Mouse (Mus musculus): ENCODE measurements at regions not wholly inside any gene's neighbourhood (a gene's known extent, or its start where the extent isn't known, plus 50 kb on each side); places are given as distances from the start of the nearest gene placed in this dataset.

- no peak for DNase-seq
Measured at GRCm38 (mm10) chr16:93458011-93458585, 145.8 kb downstream of the Setd4 start.

DNA sequence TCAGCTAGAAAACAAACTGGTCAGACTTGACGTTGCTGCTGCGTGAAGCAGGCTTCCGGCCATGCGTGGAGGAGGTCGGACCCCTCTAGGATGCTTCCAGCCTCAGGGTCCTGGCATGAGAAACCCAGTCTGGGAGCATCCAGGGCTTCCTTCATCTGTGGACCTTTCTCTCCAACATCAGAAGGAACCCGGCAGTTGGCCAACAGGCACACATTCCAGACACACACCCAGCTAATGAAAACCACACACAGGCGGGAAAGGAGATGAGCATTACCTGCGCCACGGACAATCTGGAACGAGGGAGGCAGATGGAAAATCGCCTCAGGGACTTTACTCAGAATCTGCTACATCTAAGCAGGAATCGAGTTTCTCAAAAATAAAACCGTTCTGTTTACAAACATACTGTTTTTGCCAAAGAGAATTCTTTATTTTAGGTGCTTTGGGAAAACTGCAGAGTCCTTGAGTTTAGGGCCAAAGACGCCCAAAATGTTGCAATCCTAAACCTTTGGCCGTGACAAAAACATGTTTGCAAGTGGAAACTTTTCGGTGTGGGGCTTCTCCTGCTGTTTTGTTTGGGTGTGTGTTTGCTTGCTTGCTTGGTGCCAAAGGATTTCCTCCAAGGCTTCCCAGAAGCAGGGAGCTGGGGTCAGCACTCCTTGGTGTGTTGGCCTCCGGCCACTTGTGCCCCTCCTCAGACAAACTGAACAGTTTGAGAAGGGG lies 147.0 kb downstream of the Setd4 start:
- no peak for DNase-seq

DNA sequence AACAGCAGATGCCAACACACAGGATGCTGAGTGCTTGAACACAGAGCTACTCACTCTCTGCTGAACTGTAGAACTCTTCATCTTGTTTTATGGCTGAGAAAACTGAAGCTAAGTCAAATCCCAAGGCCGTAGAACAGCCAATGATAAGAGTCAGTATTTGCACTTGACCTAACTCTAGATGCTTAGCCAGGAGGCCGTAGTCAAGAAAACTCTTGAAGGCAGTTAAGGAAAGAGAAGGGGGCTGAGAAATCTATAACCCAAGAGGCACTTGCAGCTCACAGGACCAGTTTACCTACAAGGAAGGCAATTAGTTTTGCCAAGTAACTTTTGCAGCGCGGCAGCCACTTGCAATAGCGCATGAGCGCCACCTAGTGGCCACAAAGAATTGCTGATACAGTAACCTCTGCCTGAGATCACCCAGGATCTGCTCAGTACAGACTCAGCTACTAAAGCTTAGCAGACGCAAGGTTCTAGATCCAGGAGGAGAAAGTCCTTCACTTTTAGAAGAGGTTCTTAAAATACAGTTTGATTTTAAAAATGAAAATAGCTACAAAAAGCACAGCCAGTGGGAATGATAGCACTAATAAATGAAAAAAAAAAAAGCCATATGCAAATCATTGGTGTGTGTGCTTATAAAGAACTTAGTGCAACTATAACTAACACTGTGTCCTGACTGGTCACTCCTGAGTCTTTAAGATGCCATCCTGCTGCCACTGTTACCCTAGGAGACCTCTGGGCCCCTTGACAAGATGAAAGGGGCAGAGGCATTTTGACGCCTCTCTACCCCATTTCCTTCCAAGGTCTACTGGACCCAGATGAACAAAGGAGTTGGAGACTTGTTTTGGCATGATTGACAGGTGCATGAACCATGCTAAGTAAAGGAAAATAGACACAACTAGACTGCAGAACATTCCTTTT lies 149.5 kb downstream of the Setd4 start:
- DNase-seq = peak; percentile 91

DNA sequence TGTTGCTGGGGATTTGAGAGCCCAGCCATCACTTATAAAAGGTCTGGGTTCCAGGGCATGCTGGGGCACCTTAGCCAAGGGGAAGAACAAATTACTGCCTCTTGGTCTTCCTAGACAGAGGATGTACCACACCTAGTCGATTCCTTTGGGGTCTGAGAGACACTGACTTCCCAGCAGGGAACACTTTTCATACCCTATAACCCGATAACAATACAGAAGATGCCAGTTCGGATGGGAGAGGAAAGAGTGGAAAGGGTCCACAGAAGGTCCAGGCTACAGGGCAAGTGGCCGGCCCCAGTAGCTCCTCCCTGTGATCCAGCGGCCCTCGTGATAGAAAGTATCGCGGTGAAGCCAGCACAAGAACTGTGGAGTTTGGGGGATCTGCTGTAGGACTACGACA lies 150.8 kb downstream of the Setd4 start:
- DNase-seq = no peak

GRCm38 (mm10) chr16:93450896-93451295 lies 153.0 kb downstream of the Setd4 start:
- DNase-seq = no peak

GRCm38 (mm10) chr16:93449925-93450324 lies 153.9 kb downstream of the Setd4 start:
- DNase-seq = no peak

DNA sequence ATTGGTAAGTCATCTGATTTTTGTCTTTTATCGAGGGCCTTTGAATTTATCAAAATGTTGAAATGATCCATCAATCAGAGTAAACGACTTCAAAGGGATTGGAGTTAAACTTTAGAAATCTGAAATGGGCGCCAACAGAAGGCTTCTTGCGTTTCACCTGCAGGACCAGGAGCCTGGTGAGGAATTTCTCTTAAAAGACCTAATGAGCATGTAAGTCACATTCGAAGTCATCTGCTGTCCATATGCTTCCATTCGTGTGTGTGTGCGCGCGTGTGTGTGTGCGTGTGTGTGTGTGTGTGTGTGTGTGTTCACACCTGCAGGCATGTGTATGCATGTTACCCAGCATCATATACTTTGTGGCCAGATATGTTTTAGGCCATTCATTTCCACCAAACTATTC lies 155.7 kb downstream of the Setd4 start:
- no peak for DNase-seq

GRCm38 (mm10) chr16:93446970-93447369 lies 156.9 kb downstream of the Setd4 start:
- no peak for DNase-seq

- no peak for DNase-seq
Measured at GRCm38 (mm10) chr16:93446206-93446605, 157.7 kb downstream of the Setd4 start.

- peak; percentile 28 for DNase-seq
Measured at GRCm38 (mm10) chr16:93442837-93443236, 161.0 kb downstream of the Setd4 start.

- no peak for DNase-seq
Measured at GRCm38 (mm10) chr16:93437608-93438425, 166.0 kb downstream of the Setd4 start.

DNA sequence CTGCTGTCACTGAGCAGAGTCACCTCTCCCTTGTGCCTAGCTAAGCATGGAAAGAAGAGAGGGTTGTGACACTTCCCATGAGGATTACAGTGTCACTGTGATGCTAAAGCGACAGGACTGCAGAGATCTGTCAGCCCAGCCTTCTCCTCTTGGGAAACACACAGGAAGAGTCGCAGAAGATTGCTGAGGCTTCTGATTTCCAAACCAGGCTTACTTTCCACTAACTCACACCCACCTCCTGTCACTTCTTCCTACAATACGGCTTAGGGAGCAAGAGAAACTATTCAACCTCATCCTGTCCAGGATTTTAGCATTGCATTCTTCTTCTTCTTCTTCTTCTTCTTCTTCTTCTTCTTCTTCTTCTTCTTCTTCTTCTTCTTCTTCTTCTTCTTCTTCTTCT lies 167.1 kb downstream of the Setd4 start:
- DNase-seq = no peak

DNA sequence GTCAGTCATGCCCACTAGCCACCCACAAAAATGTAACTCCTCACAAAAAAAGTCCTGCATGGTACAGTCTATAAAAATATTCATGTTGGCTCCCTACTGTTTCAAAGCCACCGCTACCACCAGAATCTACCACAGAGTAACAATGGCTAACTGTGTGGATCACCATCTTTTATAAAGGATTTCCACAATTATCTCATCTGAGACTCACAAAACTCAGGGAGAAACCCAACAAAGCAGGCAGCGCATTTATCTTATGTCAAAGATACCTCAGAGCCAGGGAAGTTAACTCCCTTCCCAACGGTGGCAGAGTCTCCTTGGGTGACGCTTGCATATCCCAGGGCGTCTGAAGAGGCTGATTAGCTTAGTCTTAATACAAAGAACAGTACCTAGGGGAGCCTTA lies 172.5 kb downstream of the Setd4 start:
- DNase-seq = no peak

GRCm38 (mm10) chr16:93429324-93429781 lies 174.5 kb downstream of the Setd4 start:
- DNase-seq = peak; percentile 40

DNA sequence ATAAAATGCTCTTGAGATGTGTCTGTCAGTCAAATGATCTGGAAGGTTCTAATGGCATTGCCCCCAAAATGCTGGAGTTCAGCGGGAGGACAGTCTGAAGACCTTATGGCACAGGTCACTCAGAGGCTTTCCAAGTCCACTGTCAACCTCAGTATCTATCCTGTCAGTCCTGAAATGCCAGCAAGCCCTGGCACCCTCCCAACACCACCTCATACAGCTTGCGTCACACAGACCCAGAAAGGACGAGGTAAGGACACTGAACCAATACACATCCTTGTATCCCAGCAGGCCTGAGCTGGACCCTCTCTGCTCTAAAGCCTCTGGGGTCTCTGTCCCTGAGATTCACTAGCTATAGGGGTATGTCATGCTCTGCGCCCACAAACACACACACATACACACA lies 176.6 kb downstream of the Setd4 start:
- DNase-seq = no peak

- no peak for DNase-seq
Measured at GRCm38 (mm10) chr16:93425731-93426130, 178.1 kb downstream of the Setd4 start.

- DNase-seq = no peak
Measured at GRCm38 (mm10) chr16:93423174-93423573, 180.7 kb downstream of the Setd4 start.

DNA sequence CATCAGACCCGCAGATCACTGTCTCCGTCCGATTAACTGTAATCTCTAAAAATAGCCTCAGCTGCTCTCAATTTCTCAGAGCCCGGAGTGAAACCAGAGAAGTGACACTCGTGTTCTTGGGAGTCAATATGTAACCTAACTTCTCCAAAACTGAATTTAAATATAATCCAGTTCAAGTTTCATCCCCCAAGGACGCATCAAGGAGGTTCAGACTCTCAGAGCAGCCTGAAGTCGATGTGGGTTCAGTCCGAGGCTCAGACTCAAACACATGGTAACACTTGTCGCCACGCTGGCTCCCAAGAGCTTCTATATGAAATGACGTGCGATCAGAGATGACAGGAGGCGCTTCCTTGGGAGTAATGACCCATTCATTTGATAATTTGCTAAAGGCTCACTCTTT lies 181.6 kb downstream of the Setd4 start:
- DNase-seq = no peak

GRCm38 (mm10) chr16:93418246-93418645 lies 185.6 kb downstream of the Setd4 start:
- no peak for DNase-seq

DNA sequence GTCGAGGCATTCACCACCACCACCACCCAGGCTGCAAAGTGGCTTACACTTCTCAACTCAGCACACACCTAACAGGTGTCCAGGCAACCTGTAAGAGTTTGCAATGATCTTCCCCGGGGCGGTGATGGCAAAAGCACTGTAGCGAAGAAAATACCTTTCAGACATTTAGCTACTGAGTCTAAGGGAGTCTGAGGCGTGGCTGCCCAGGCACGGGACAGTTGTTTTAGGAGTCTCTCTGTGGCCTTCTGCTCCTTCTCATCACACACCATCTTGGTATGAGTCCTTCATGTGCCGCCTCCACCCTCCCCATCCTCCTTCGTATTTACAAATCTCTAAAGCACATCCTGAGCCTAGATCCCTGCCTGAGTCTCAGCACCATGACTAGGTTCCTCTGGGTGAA lies 186.0 kb downstream of the Setd4 start:
- no peak for DNase-seq

DNA sequence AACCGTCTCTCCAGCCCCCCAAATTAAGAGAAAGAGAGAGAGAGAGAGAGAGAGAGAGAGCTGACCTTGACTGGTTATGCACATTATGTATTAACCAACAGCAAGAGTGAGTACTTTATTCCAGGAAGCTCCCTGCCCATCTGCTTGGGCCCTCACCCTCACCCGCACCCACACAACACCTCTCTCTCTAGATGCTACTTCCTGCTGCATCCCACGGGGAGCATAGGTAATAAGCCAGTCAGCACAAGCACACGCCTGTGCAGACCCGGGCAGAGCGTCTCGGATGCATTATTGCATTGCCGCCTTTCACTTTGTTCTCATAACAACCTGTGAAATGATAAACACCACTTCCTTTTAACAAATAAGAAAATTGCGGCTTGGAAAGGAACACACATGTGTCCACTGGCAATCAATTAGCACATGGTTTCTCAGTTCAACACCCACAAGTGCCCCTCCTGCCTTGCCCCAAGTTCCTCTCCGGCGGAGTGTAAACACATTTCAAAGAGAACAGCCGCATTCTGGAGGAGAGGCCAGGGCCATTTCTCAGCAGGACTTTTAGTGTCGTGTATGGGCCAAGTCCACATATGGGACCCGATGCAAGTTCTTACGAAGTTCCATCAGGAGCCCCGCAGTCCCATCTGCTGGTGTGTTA lies 211.7 kb downstream of the Setd4 start:
- no peak for DNase-seq

DNA sequence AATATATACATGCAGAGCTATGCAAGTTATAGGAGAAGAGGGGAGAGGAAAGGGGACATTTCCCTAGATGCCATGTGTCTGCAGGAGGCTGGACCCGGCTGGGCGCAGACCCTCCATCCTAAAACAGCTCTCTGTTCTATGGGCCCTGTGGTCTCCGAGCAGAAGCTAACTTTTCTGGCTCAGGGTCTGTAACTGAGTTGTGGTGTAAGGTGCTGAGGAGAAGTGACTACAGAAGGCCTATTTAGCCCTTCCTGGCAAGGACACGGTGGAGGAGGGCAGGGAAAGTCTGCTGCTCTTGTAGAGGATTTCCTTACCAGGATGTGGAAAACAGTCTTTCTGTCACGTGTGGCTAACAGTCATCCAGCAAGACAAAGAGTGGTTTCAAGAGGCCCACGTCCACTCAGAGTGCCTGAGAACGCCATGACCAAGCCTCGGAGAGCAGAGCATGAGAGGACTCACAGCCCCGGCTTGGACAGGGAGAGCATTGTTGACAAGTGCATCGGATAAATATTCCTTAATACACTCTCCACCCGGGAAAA lies 216.2 kb downstream of the Setd4 start:
- peak; percentile 7 for DNase-seq

Measured in lung, postnatal 14 days (tissue).